Mouse (Mus musculus): ENCODE results near the gene Ppp2r3a. TPM values are rescaled to one million over a fixed set of nuclear protein-coding genes. Genes with fewer than 3 reads are reported as not detected.

The Ppp2r3a gene
- polyA plus RNA-seq, 1 experiment = 2.7 TPM

- H3K4me1 ChIP-seq (replicated peaks; ENCODE audit: control insufficient read depth, insufficient read depth, low read length) = peaks cover 10% of the 10 kb centered on the region
- H3K27ac ChIP-seq (ENCODE audit: control insufficient read depth, insufficient read depth, low read length) = peak overlapping the region; percentile 85; the same call in 1 of the 2 replicates
- DNase-seq = no peak
- TF ChIP-seq POLR2A (IDR thresholded peaks at IDR 0.05; ENCODE audit: control insufficient read depth, extremely low read depth, insufficient read depth, low read length, poor library complexity) = no peak
- no peak for TF ChIP-seq CTCF (IDR thresholded peaks at IDR 0.05; ENCODE audit: borderline replicate concordance, control insufficient read depth, extremely low read depth, insufficient read depth, low read length, poor library complexity)
- H3K4me3 ChIP-seq (ENCODE audit: control insufficient read depth, insufficient read depth, low read length) = peak overlapping the region; percentile 64
- H3K27me3 ChIP-seq (ENCODE audit: control insufficient read depth, insufficient read depth, low read length) = no peaks in the 10 kb centered on the region
- WGBS = 2% methylated on average over 8 of the region's 8 CpGs
- H3K36me3 ChIP-seq (ENCODE audit: control insufficient read depth, insufficient read depth, low read length) = no peaks in the 10 kb centered on the region
These were observed 175.9 kb downstream of the Ppp2r3a start for GRCm38 (mm10) chr9:101075694-101076093.

GRCm38 (mm10) chr9:101075091-101075581 lies 176.5 kb downstream of the Ppp2r3a start:
- peaks cover 10% of the 10 kb centered on the region for H3K4me1 ChIP-seq (replicated peaks; ENCODE audit: control insufficient read depth, insufficient read depth, low read length)
- TF ChIP-seq CTCF (IDR thresholded peaks at IDR 0.05; ENCODE audit: borderline replicate concordance, control insufficient read depth, extremely low read depth, insufficient read depth, low read length, poor library complexity) (no peak), POLR2A (IDR thresholded peaks at IDR 0.05; ENCODE audit: control insufficient read depth, extremely low read depth, insufficient read depth, low read length, poor library complexity) (no peak)
- WGBS = under 1% methylated on average over 25 of the region's 25 CpGs
- H3K36me3 ChIP-seq (ENCODE audit: control insufficient read depth, insufficient read depth, low read length) = no peaks in the 10 kb centered on the region
- peak overlapping the region; percentile 64 for H3K4me3 ChIP-seq (ENCODE audit: control insufficient read depth, insufficient read depth, low read length)
- H3K27me3 ChIP-seq (ENCODE audit: control insufficient read depth, insufficient read depth, low read length) = no peaks in the 10 kb centered on the region
- H3K27ac ChIP-seq (ENCODE audit: control insufficient read depth, insufficient read depth, low read length) = peak overlapping the region; percentile 85
- peak; percentile 48 for DNase-seq

- WGBS = under 1% methylated on average over 95 of the region's 100 CpGs
- Histone ChIP-seq H3K36me3 (ENCODE audit: control insufficient read depth, insufficient read depth, low read length) (no peaks in the 10 kb centered on the region), H3K4me1 (replicated peaks; ENCODE audit: control insufficient read depth, insufficient read depth, low read length) (peaks cover 8% of the 10 kb centered on the region), H3K4me3 (ENCODE audit: control insufficient read depth, insufficient read depth, low read length) (peak overlapping the region; percentile 64), H3K27me3 (ENCODE audit: control insufficient read depth, insufficient read depth, low read length) (no peaks in the 10 kb centered on the region), H3K27ac (ENCODE audit: control insufficient read depth, insufficient read depth, low read length) (peak overlapping the region; percentile 85)
- peak; percentile 90 for DNase-seq
- TF ChIP-seq CTCF (IDR thresholded peaks at IDR 0.05; ENCODE audit: borderline replicate concordance, control insufficient read depth, extremely low read depth, insufficient read depth, low read length, poor library complexity) (0 out of 2 replicates have a peak, but pooled peaks have one; percentile 31), POLR2A (IDR thresholded peaks at IDR 0.05; ENCODE audit: control insufficient read depth, extremely low read depth, insufficient read depth, low read length, poor library complexity) (no peak)
These were observed 177.1 kb downstream of the Ppp2r3a start for GRCm38 (mm10) chr9:101074332-101075021.

GRCm38 (mm10) chr9:101073987-101074331 lies 177.6 kb downstream of the Ppp2r3a start, which contains the start of gene Msl2:
Gene Msl2, plus strand, starts transcription at chr9:101074101.
- H3K4me1 ChIP-seq (replicated peaks; ENCODE audit: control insufficient read depth, insufficient read depth, low read length) = peaks cover 5% of the 10 kb centered on the region
- no peaks in the 10 kb centered on the region for H3K36me3 ChIP-seq (ENCODE audit: control insufficient read depth, insufficient read depth, low read length)
- peak within 1 kb of the TSS; percentile 64 for H3K4me3 ChIP-seq (ENCODE audit: control insufficient read depth, insufficient read depth, low read length)
- H3K27me3 ChIP-seq (ENCODE audit: control insufficient read depth, insufficient read depth, low read length) = no peaks in the 10 kb centered on the region
- H3K27ac ChIP-seq (ENCODE audit: control insufficient read depth, insufficient read depth, low read length) = peak within 1 kb of the TSS; percentile 87
- no peak for DNase-seq
- WGBS = 2% methylated on average over 38 of the region's 43 CpGs
- TF ChIP-seq CTCF (IDR thresholded peaks at IDR 0.05; ENCODE audit: borderline replicate concordance, control insufficient read depth, extremely low read depth, insufficient read depth, low read length, poor library complexity) (no peak), POLR2A (IDR thresholded peaks at IDR 0.05; ENCODE audit: control insufficient read depth, extremely low read depth, insufficient read depth, low read length, poor library complexity) (peak; percentile 54; the same call in 1 of the 2 replicates)

GRCm38 (mm10) chr9:101073041-101073986 lies 178.3 kb downstream of the Ppp2r3a start:
- WGBS = under 1% methylated on average over 63 of the region's 65 CpGs
- H3K36me3 ChIP-seq (ENCODE audit: control insufficient read depth, insufficient read depth, low read length) = no peaks in the 10 kb centered on the region
- TF ChIP-seq CTCF (IDR thresholded peaks at IDR 0.05; ENCODE audit: borderline replicate concordance, control insufficient read depth, extremely low read depth, insufficient read depth, low read length, poor library complexity) (peak; percentile 53; the same call in 1 of the 2 replicates), POLR2A (IDR thresholded peaks at IDR 0.05; ENCODE audit: control insufficient read depth, extremely low read depth, insufficient read depth, low read length, poor library complexity) (peak; percentile 78)
- H3K27me3 ChIP-seq (ENCODE audit: control insufficient read depth, insufficient read depth, low read length) = no peaks in the 10 kb centered on the region
- DNase-seq = peak; percentile 98
- peak overlapping the region; percentile 64 for H3K4me3 ChIP-seq (ENCODE audit: control insufficient read depth, insufficient read depth, low read length)
- H3K4me1 ChIP-seq (replicated peaks; ENCODE audit: control insufficient read depth, insufficient read depth, low read length) = no peaks in the 10 kb centered on the region
- H3K27ac ChIP-seq (ENCODE audit: control insufficient read depth, insufficient read depth, low read length) = peak overlapping the region; percentile 87

GRCm38 (mm10) chr9:101072506-101072905 lies 179.1 kb downstream of the Ppp2r3a start:
- H3K4me3 ChIP-seq (ENCODE audit: control insufficient read depth, insufficient read depth, low read length) = no peak overlapping the region
- no peak for TF ChIP-seq POLR2A (IDR thresholded peaks at IDR 0.05; ENCODE audit: control insufficient read depth, extremely low read depth, insufficient read depth, low read length, poor library complexity)
- no peak for TF ChIP-seq CTCF (IDR thresholded peaks at IDR 0.05; ENCODE audit: borderline replicate concordance, control insufficient read depth, extremely low read depth, insufficient read depth, low read length, poor library complexity)
- H3K27ac ChIP-seq (ENCODE audit: control insufficient read depth, insufficient read depth, low read length) = no peak overlapping the region
- H3K4me1 ChIP-seq (replicated peaks; ENCODE audit: control insufficient read depth, insufficient read depth, low read length) = no peaks in the 10 kb centered on the region
- no peaks in the 10 kb centered on the region for H3K27me3 ChIP-seq (ENCODE audit: control insufficient read depth, insufficient read depth, low read length)
- DNase-seq = no peak
- no peaks in the 10 kb centered on the region for H3K36me3 ChIP-seq (ENCODE audit: control insufficient read depth, insufficient read depth, low read length)
- WGBS = 40% methylated on average over 5 of the region's 5 CpGs

All from thymus, adult 2 months (tissue).